Mouse (Mus musculus) E14TG2a.4 (cell line): Measurements from ENCODE around the gene Gm12830.

ENCODE experiments used
- CTCF ChIP-seq: conservative IDR thresholded peaks from 2 replicates; pipeline ENCODE4 v1.5.1; 2014; ENCODE audit warnings: low read length
- NANOG ChIP-seq: IDR thresholded peaks from 2 replicates; pipeline ENCODE4 v1.6.1; 2014; ENCODE audit warnings: borderline replicate concordance, low read length, mixed read lengths
- POU5F1 ChIP-seq: IDR thresholded peaks from 2 replicates; pipeline ENCODE4 v1.6.1; 2014; ENCODE audit warnings: low read length, borderline replicate concordance

DNA sequence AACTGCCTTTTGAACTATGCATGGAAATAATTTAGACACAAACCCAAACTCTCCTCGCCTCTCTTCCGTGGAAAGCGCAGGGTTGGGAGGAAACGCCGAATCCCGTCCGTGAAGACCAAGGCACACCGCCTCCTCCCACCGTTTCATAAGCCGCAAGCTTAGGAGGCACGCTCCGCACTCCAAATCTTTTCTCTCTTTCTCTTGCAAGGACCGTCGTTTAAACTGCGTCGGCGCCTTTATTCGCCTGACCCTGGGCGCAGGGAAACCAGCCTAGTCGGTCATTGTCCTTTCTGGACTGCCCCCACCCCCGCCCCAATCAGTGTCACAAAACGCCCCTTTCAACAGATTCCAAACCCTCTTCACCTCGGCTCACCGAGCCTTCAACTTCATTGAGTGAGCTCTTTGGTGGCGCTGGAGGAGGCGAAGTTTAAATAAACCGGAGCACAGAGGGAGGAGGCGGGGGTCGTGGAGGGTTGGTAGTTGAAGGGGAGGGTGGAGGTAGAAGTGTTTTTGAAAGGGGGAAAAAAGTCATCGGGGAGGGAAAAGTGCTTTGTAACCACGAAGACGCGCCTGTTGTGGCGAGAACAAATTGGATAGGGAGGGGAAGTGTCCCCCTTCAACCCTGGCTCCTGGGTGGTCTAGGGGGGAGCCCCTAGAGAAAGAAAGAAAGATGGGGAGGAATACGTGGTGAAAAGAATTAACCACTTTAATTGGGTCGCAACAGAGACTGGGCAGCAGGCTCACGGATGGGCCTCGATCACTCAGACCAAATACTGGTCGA, 81.3 kb downstream of the Gm12830 start:
- no peak for TF ChIP-seq CTCF
- no peak for TF ChIP-seq NANOG
- TF ChIP-seq POU5F1, result no peak
